Mouse (Mus musculus): ENCODE results near the gene Gm42420.

Gene Gm42420

DNA sequence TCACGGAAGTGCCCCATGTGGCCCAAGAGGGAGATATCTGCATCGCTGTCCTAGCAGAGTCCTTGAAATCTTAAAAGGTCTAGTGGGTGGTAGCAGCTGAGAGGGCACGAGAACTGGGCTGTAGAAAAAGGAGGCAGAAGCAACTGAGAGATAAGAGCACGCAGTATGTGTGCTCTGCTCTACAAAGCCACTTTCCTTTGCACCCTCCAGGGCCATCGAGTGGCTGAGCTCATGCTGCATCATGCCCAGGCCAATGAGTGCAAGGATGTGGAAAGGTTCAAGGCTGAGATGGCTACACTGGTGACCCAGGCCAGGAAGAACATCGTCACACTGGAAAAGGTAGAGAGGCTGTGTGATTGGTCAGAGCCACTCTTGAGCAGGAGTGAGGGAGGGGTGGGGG lies at the start of gene Gm42420:
Gene Gm42420, plus strand, starts transcription at position 237 of the 400 bp plus-strand sequence.
- ATAC-seq (ENCODE audit: low TSS enrichment), result no peak

DNA sequence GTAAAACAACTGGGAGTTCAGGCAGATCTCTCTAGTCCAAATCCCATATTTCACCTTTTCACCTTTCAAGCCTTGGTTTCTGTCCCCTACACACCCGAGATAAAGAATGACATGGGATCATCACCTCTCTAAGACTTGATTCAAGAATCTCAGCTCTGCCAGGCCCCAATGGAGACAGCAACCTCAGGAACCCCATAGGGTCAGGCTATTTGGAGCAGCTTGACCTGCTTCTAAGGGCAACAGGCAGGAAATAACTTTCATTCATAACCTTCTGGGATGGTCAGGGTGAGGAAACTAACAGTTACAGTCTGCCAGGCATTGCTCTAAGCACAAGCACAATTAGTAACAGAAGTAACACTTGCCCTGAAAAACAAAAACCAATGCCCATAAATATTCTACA lies 48.9 kb upstream of the Gm42420 start:
- no peak for ATAC-seq (ENCODE audit: low TSS enrichment)

DNA sequence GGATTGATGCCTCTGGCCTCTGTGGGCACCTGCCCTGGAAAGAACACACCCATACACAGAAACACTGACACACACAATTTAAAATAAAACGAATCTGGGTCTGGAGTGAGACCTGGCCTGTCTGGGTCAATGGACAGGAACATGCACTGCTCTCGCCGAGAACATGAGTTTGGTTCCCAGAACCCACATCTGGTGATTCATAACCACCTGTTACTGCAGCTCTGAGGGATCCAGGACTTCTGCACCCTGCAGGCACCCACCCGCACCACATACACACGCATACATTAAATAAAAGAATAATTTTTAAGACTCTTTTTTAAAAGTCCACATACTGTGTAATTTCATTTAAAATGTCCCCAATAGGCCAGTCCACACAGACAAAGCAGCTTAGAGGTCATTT lies 48.3 kb upstream of the Gm42420 start:
- ATAC-seq (ENCODE audit: low TSS enrichment), result no peak

DNA sequence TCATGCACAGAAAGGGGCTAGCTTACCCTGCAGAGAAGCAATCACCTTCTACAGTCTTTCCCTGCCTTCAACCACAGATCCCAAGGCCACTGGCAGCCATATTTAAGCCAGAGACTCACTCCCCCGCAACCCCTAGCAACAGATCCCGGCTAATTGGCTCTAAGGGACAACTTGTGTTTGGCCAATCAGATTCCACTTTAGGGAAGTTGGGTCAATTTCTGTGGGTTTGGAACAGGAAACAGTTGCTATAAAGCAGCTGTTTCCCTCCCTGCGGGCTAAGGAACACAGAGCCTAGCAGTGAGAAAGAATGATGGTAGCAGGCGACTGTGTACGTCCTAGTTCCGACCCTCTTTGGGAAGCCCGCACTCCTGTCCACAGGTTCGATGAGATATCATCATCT lies 47.3 kb upstream of the Gm42420 start:
- ATAC-seq (ENCODE audit: low TSS enrichment), result no peak

DNA sequence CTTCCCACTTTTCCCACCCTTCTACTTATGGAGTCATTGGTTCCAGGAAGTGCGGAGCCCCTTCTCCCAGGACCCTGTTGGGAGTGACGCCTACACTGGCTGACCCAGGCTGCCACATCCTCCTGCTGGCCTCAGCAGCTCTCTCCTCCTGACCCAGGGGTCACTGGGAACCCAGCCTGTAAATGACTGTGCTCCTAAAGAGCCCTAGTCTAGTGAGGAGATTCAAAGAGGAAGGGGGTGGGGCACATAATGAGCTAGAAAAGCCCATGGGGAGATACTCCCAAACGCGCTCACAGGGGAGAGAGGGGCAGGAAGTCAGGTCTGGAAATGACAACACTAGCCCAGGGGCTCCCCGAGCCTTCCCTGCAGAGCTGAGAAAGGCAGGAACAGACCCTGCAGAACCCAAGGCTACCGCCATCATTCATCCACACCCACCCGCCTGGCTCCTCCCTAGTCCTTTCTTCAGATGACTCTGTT lies 45.8 kb upstream of the Gm42420 start:
- no peak for ATAC-seq (ENCODE audit: low TSS enrichment)

DNA sequence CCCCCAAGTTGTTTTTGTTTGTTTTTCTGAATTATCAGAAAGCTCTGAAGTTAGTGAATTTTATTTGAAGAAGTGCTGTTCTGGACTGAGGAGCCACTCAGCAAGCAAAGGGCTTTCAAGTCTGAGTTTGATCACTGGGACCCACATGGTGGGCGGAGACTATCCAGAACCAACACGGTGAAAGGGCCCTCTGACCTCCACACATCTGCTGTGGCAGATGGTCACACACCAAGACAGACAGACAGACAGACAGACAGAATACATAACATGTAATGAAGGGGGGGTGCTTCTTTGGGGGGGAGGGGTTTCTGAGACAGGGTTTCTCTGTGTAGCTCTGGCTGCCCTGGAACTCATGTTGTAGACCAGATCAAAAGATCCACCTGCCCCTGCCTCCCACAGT lies 45.0 kb upstream of the Gm42420 start:
- no peak for ATAC-seq (ENCODE audit: low TSS enrichment)

DNA sequence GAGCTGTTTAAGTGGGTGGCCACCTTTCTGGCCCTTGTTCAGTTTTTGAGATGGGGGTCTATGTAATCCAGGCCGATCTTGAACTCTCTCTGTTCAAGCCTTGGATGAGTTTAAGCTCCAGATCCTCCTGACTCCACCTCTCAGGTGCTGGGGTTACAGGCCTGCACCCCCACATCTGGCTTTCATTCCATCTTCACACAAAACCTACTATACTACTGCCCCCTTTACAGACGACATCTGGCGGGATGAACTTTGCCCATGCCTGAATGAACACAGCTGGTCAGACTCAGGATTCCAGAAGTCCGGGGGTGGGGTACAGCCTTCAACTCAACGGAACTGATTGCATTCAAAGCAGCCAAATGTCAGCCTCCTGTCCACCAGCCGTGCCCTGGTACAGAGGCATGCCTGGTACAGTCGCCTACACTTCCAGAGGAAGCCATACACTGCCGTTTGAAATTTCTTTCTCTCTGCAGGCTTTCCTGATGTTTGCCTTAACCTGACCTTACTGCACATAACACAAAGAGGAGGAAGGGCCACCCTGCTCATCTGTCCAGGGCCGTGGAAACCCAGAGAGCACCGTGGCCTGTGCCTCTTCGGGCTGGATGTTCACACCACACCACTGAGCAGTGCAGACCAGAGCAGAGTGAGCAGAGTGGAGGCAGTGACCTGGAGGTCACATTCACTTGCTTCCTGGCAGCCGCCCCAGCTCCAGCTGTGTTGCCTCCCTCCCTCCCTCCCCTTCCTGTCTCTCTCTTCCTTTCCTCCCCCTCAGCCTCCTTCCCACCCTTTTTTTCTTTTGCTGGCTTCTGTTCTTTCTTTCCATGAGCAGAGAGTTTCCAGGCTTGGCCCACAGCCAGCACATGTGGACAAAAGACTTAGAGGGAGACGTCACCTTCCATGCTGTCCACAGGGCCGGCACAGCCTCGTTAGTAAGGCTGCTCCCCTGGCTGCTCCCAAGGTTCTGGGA lies 42.6 kb upstream of the Gm42420 start:
- ATAC-seq (ENCODE audit: low TSS enrichment), result peak; percentile 17

DNA sequence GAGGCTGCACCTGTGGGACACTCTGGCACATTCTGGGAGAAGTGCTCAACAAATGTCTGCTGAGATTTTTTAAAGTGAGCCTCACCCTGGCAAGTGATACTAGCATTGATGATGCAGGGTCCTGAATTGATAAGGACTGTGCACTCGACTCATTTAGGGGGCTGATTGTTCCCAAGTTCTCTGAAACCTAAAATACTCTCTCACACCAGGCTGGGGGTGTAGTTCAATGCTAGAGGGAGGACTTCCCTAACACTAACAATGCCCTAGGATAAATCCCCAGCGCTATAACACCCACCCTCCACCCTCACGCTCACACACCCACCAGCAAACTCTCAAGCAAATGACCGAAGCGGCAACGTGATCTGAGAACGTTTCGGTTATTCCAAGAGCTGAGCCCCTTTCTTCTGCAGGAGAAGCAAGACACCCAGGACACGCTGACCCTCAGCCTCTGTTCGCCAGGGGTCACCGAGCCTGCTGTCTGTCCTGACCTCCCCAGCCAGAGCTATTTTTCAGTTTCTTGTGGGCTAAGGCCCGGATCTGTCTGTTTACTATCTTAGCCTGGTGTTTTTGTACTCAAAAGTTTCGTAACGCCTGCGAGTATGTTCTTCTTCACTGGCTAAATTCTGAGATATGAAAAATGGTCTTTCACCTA lies 41.7 kb upstream of the Gm42420 start:
- ATAC-seq (ENCODE audit: low TSS enrichment), result no peak

DNA sequence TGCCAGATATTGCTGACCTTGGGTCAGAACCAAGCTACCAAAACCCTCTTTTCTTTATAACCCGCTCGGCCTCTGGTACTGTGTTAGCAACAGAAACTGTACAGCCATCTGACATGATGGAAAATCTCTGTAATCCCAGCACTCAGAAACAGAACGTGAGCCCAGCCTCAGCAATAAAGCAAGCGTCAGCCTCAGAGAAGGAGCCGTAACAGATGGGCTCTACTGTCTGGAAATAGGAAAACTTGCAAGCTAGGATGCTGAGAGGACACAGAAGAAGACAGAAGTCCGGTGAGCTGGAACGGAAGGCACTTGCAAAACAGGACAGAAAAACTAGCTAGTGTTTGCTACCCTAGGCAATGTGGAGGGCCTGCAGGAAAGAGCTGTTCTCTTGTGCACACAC lies 40.1 kb upstream of the Gm42420 start:
- peak; percentile 53 for ATAC-seq (ENCODE audit: low TSS enrichment)

DNA sequence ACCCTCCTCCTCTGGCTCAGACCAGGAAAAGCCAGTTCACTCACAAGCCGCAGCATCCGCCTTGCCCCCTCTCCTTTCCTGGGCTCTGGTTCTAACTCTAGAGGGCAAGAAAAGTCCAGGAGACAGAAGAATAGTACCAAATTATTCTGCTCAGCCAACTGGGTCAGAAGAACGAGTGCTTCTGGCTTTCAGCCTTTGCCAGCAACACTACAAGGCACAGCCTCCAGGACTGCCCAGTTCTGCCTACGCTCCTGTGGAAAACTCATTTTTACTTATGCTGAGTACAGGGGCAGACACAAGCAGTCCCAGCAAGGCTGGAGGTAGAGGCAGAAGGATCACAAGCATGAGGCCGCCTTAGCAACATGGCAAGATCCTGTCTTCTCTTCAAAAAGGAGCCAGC lies 37.5 kb upstream of the Gm42420 start:
- peak; percentile 60 for ATAC-seq (ENCODE audit: low TSS enrichment)

DNA sequence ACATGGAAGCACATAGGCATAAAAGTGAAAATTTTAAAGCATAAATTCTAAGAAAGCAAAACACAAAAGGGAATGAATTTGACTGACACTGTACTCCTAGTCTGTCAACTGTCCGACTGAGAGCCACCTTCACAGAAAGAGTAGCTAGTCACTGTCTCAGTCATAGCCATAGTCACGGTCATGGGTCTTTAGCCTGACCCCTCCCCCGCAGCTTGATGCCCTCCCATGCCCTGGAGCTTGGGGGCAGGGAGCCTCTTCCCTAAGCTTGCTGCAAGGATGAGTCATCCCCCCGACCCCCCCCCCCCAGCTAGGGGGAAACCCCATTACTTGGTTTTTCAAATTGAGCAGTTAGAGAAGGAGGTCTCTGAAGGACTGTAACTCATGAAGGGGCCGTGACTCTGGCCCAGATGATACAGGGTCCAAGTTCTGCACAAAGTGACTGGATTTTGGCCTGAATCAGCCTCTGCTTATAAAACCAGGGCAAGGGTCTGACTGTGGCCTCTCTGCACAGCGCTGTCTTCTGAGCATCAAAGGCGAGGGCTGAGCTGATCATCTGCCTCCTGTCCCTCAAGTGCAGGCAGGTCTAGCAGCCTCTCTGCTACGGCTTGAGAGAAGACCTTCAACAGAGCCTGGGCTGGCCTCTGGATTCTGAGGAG lies 33.4 kb upstream of the Gm42420 start:
- ATAC-seq (ENCODE audit: low TSS enrichment), result no peak

DNA sequence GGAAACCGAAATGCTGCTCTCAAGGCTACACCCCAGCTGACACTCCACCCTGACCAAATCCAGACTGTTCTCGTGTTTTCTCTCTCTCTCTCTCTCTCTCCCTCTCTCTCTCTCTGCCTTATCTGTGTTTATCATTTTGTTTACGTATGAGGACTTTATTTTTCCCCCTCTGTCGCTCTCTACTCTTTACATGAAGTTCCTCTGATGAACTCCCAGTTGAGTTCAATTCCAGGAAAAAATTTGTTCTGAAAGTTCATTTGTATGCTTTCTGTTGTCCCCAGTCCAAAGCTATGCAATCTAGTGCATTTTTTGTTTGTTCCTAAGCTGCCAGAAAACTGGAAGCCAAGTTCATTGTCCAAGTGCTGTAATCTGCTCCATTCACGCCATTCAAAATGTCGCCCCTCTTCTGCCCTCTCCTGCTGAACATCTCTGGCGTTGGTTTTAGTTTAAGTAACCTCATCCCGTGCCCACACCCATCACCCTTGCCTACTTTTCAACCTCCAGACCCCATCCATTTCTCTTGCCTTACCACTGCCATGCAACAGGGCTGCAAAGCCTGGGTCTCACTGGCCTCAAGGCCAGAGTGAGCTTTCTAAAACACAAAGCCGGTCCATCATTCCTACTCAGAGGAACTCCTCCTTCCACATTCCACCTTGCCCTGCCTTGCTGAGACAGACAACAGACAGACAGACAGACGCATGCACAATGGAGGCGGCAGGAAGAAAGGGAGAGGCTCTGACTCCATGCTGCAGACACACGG lies 30.5 kb upstream of the Gm42420 start:
- ATAC-seq (ENCODE audit: low TSS enrichment), result no peak

DNA sequence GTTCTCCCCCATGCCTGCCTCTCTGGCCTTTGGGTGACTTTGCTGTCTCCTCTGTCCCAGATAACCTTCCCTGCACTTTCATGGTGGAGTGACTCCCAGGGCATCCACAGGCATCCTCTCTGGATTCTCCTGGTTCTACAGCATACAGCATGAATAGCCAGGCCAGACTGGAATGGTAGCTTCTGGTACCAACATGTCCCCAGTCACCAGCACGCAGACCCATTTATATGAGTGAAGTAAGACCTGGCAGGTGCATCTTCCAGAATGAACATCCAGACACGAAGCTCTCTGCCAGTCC lies 30.0 kb upstream of the Gm42420 start:
- ATAC-seq (ENCODE audit: low TSS enrichment), result no peak

DNA sequence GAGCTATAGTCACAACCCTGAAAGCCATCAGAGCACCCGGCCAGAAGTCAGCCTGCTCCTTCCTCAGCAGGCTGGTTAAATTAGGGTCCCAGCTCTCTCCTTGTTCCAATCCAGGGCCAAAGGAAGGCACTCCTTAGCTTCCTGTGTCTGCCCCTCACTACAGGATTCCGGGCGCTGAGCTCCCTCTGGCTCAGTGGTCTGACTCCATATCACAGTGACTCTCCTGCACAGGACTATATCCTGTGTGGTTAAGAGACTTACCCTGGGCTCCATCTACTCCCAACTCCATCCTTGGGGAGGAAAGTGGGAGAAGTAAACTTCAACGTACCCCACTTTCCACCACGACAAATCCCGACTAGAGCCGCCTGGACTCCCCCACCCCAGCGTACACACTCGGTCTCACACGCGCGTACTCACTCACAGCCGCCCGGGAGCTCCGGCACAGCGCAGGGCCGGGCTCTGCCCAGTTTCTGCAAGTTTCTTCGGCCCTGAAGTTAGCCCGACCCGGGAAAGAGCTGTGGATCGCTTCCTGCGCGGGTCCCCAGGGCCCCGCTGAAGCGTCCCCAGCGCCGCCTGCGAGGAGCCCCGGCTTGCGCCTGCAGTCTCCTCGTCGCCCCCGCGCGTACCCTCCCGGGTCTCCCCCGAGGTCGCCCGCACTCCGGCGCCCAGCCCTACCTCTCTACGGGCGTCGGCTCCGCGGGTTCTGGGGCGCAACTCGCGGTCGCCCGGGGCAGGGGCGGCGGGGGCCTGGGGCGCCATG lies 28.5 kb upstream of the Gm42420 start:
- peak; percentile 55 for ATAC-seq (ENCODE audit: low TSS enrichment)

DNA sequence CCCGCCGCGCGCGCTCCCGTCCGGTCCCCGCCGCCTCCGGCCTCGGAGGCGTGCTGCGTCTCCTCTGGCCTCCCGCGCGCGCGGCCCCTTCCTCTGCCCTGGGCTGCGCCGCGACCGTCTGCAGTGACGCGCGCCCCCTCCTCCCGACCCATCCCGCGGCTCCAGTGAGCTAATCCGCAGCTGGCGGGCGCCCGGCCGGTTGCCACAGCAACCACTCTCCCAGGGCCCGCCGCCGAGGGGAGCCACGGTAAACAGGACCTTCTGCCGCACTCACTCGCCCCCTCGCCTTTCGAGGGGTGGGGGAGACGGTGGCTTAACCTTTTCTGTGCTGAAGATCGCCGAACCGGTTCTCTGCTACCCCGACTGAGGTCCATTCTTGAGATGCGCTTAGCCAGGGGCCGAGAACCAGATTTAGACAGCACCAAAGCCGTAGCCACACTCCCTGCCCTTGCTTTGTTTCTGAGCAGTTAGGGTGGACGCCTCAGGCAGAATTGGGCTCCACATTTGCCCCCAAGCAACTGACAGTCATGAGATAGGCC lies 27.8 kb upstream of the Gm42420 start, which contains the start of gene Dennd2a:
Gene Dennd2a, minus strand, starts transcription at position 145 of the 539 bp plus-strand sequence.
- peak; percentile 82 for ATAC-seq (ENCODE audit: low TSS enrichment)

DNA sequence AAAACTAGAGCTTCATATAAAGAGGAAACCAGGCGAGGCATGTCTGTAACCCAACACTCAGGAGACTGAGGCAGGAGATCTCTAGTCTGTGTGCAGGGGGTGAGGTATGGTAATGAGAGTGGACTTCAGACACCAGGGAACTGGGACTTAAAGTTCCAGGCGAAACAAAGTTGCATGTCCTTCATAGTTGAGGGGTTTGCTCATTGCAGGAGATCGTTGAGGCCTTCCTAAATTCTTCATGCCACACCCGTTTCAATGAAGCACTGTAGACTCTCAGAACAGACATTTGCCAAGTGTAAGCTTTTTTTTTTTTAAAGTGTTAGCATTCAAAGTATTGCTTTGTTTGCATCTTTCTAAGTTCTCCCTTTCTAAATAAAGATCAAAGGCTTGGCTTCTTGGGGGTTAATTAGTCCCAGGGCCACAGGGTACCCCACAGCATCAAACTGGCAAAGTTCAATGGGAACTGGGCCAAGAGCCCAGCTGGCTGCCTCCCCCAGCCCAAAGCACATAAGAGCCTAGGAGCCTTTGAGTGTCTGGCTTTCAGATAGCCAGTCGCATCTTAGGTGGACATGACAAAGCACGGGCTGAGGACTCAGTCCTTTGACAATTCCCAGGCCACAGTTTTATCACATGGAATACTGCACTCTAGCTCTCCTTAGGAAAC lies 26.1 kb upstream of the Gm42420 start:
- ATAC-seq (ENCODE audit: low TSS enrichment), result no peak

DNA sequence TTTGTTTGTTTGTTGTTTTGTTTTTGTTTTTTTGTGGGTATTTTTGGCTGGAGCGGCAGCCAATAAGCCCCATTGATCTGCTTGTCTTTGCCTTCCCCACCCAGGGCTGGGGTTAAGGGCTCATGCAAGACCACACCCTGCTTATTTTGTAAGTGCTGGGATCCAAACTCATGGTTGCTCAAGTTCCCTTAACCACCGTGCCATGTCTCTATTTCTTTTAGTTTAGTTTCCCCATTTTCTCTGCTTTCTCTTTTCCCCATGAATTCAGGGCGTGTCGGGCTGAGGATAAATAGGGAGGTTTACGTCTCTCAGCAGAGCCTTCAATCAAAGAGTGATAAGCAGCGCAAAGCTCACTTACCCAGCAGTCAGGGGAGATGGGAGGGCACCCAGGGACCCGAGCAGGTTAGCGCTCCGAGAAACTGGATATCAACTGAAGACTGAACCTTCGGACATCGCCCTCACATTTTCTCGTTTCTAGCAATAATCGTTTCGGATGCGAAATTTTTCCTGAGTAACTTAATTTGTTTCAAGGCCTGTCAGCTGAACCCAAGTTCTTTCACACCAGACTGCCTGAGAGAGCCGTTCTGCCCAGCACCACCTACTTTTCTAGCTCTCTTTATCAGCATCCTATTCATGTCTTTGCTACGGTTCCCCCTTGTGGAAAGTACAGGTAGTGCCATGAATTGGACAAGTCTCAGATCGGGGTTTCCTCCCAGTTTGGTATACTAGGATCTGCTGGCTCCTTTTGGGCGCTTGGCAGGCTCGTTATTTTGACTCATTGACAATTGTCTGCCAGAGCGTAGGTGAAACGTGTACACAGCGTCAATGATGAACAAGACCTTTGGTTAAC lies 23.2 kb upstream of the Gm42420 start:
- peak; percentile 89 for ATAC-seq (ENCODE audit: low TSS enrichment)

DNA sequence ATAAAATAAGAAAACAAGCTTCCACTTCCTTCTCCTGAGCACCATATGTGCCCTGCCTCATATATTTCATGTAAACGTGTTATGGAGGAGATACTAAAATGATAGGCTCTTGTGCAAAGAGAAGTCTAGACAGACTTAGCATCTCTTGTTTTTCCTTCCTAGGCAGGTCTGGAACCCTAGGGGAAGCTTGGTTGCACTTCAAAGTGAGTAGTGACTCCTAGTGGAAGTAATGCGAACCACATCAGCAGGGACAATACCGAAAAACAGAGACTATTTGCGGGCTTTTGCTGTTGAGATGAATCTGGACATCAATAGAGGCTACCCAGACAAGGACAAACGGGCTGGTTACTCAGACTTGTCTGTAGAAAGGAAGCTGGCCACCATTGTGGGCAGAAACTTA lies 18.0 kb upstream of the Gm42420 start:
- peak; percentile 82 for ATAC-seq (ENCODE audit: low TSS enrichment)

DNA sequence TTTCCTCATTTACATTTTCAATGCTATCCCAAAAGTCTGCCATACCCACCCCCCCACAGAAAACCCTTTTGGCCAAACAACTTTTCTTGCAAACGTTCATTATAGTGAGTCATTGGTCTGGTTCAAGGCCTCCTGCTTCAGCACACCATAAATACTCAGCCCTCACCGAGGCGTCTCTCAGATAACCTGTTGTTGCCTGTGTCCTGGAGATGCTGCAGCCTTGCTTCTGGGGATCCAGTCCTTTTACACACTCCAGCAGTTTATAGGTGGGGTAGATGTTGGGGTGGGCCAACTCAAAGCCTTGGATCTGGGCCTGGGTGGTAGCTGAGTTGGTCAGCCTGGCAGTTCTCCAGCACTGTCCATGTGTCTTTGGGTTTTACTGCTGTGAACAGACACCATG lies 15.1 kb upstream of the Gm42420 start:
- no peak for ATAC-seq (ENCODE audit: low TSS enrichment)

Measured in frontal cortex, adult (tissue).